Mouse (Mus musculus): ENCODE results near the gene Aanat. TPM values are rescaled to one million over a fixed set of nuclear protein-coding genes. Genes with fewer than 3 reads are reported as not detected.

Aanat gene
- 0.11 and 0.18 TPM in 2 replicates for polyA plus RNA-seq (2015; fragmentation: Nextera tagmentation; extraction: Ambion mirVana)

DNA sequence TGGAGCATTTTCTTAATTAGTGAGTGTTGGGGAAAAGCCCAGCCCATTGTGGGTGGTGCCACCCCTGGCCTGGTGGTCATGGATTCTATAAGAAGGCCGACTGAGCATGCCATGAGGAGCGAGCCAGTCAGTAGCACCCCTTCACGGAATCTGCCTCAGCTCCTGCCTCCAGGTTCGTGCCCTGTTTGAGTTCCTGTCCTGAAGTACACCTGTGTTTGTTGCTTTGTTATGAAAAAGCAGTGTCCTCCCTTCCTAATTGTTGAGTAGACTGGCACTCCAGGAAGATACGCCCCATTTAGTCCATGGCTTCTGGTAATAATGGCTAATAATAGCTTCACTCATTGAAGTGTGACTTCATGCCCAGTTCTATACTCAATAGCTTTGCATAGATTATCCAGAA is at the start of gene Aanat:
Gene Aanat, plus strand, starts transcription at position 123 of the 400 bp plus-strand sequence.

DNA sequence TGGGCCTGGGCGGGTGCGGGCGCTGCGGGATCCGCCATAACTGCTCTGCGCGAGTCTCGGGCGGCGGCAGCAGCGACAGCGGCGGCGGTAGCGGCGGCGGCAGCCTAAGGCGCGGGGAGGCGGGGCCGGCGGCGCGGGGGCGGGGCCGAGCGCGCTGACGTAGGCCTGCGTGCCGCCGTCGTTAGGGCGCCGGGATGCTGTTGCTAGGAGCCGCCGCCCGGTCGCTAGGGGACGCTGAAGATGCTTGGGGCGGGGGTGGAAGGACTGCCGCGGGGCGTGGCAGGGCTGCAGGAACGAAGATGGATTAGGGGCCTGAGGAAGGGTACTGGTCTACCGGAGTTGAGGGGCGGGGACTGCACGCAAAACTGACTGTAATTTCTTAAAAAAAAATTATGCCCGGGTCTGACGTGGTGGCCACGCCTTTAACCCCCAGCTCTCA is 4.8 kb upstream of the Aanat start, which contains the start of gene Ube2o:
Gene Ube2o, minus strand, starts transcription at position 72 of the 439 bp plus-strand sequence.

DNA sequence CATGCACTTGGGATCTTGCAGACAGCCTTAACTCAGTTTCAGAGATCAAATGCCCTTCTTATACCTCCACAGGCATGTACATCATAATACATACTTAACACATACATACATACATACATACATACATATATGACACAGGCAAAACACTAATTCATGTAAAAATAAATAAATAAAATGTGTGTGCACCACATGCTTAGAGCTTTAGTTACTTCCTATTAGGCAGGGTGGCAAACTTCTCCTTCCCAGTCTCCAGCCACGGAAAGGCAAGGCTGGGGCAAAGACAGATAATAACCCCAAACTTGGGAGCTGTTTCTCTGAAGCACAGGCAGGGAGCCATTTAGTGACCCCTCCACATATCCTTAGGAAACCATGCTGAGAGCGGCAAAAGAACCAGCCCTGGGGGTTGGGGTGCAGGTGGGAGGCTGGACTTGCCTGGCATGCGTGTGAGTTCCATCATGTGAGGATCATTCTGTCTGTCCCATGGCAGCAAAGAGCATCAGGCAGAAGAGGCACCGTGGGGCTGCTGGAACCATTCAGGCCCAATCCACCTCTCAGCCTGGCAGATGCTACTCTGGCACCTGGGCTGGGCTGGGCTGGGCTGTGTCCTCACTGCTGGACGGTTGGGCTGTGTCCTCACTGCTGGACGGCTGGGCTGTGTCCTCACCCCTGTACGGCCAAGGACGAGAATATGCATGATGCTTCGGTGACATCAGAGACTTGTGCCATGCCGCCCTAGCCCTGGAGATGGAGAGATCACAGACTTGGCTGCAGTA is 40.3 kb downstream of the Aanat start, which contains the start of gene Rhbdf2:
Gene Rhbdf2, minus strand, starts transcription at position 721 of the 773 bp plus-strand sequence.

Other genes starting within 250 kb of the Aanat start
- gene Rnf157, start 173.4 kb upstream of the Aanat start, polyA plus RNA-seq (2015; fragmentation: Nextera tagmentation; extraction: Ambion mirVana) = 2.4 and 3.9 TPM in 2 replicates
- 55.6 and 56.2 TPM in 2 replicates for gene Ubald2, start 152.3 kb upstream of the Aanat start, polyA plus RNA-seq (2015; fragmentation: Nextera tagmentation; extraction: Ambion mirVana)
- 0.05 TPM in 1 of 2 replicates, not detected in the other for gene Qrich2, start 120.2 kb upstream of the Aanat start, polyA plus RNA-seq (2015; fragmentation: Nextera tagmentation; extraction: Ambion mirVana)
- 58.5 and 67.8 TPM in 2 replicates for gene Prpsap1, start 92.2 kb upstream of the Aanat start, polyA plus RNA-seq (2015; fragmentation: Nextera tagmentation; extraction: Ambion mirVana)
- gene Sphk1, start 55.5 kb upstream of the Aanat start, polyA plus RNA-seq (2015; fragmentation: Nextera tagmentation; extraction: Ambion mirVana) = 90.3 and 93.6 TPM in 2 replicates
- 26.9 and 34.7 TPM in 2 replicates for gene Ube2o, start 5.0 kb upstream of the Aanat start, polyA plus RNA-seq (2015; fragmentation: Nextera tagmentation; extraction: Ambion mirVana)
- gene Rhbdf2, start 40.6 kb downstream of the Aanat start, polyA plus RNA-seq (2015; fragmentation: Nextera tagmentation; extraction: Ambion mirVana) = 7.3 and 10.1 TPM in 2 replicates
- 0.56 and 0.72 TPM in 2 replicates for gene Prcd, start 67.1 kb downstream of the Aanat start, polyA plus RNA-seq (2015; fragmentation: Nextera tagmentation; extraction: Ambion mirVana)
- 5.5 and 7.3 TPM in 2 replicates for gene Cygb, start 67.9 kb downstream of the Aanat start, polyA plus RNA-seq (2015; fragmentation: Nextera tagmentation; extraction: Ambion mirVana)
- gene St6galnac1, start 189.1 kb downstream of the Aanat start, polyA plus RNA-seq (2015; fragmentation: Nextera tagmentation; extraction: Ambion mirVana) = not detected in 2 replicates
- gene Mxra7, start 241.6 kb downstream of the Aanat start, polyA plus RNA-seq (2015; fragmentation: Nextera tagmentation; extraction: Ambion mirVana) = 8.9 and 12.7 TPM in 2 replicates